Mouse (Mus musculus): ENCODE data around the gene Gprc5b. TPM values are rescaled to one million over a fixed set of nuclear protein-coding genes. Genes with fewer than 3 reads are reported as not detected.

Gprc5b gene
- polyA plus RNA-seq, 1 experiment: 8.1 TPM

GRCm38 (mm10) chr7:118995671-118996070 is 660 bp upstream of the Gprc5b start:
- no peak overlapping the region for H3K4me3 ChIP-seq (ENCODE audit: extremely low read depth, insufficient read depth, insufficient read length)
- H3K4me1 ChIP-seq (ENCODE audit: control insufficient read depth, insufficient read depth, insufficient read length): peaks cover 2% of the 10 kb centered on the region
- no peaks in the 10 kb centered on the region for H3K36me3 ChIP-seq (ENCODE audit: control insufficient read depth, insufficient read depth, low read length)
- H3K27ac ChIP-seq (ENCODE audit: insufficient read depth, low read length): no peak overlapping the region
- DNase-seq (ENCODE audit: low read depth in 1 of 2, low spot score in 2 of 2): no peak
- H3K27me3 ChIP-seq (ENCODE audit: control insufficient read depth, insufficient read depth, low read length): peaks cover 11% of the 10 kb centered on the region
- WGBS: 20% methylated on average over 14 of the region's 14 CpGs
- TF ChIP-seq CTCF (IDR thresholded peaks at IDR 0.05; ENCODE audit: extremely low read depth, insufficient read depth, insufficient read length, insufficient replicate concordance) (no peak), POLR2A (IDR thresholded peaks at IDR 0.05; ENCODE audit: low read depth, low read length) (no peak)

- WGBS: 2% methylated on average over 21 of the region's 21 CpGs
- no peak for TF ChIP-seq POLR2A (IDR thresholded peaks at IDR 0.05; ENCODE audit: low read depth, low read length)
- TF ChIP-seq CTCF (IDR thresholded peaks at IDR 0.05; ENCODE audit: extremely low read depth, insufficient read depth, insufficient read length, insufficient replicate concordance): no peak
These were observed 674 bp downstream of the Gprc5b start for GRCm38 (mm10) chr7:118994231-118994842.

GRCm38 (mm10) chr7:118993597-118994230 is 1.3 kb downstream of the Gprc5b start:
- Histone ChIP-seq H3K36me3 (ENCODE audit: control insufficient read depth, insufficient read depth, low read length) (no peaks in the 10 kb centered on the region), H3K4me3 (ENCODE audit: extremely low read depth, insufficient read depth, insufficient read length) (0 out of 2 replicates have a peak overlapping the region, but pooled peaks have one; percentile 32), H3K27me3 (ENCODE audit: control insufficient read depth, insufficient read depth, low read length) (peaks cover 11% of the 10 kb centered on the region), H3K27ac (ENCODE audit: insufficient read depth, low read length) (no peak overlapping the region), H3K4me1 (ENCODE audit: control insufficient read depth, insufficient read depth, insufficient read length) (peaks cover 2% of the 10 kb centered on the region)
- TF ChIP-seq POLR2A (IDR thresholded peaks at IDR 0.05; ENCODE audit: low read depth, low read length) (no peak), CTCF (IDR thresholded peaks at IDR 0.05; ENCODE audit: extremely low read depth, insufficient read depth, insufficient read length, insufficient replicate concordance) (no peak)
- DNase-seq (ENCODE audit: low read depth in 1 of 2, low spot score in 2 of 2): no peak
- 9% methylated on average over 26 of the region's 26 CpGs for WGBS

More at GRCm38 (mm10) chr7:118994231-118994842, 674 bp downstream of the Gprc5b start:
- H3K27ac ChIP-seq (ENCODE audit: insufficient read depth, low read length): no peak overlapping the region
- DNase-seq (ENCODE audit: low read depth in 1 of 2, low spot score in 2 of 2): no peak
- peaks cover 2% of the 10 kb centered on the region for H3K4me1 ChIP-seq (ENCODE audit: control insufficient read depth, insufficient read depth, insufficient read length)
- peaks cover 11% of the 10 kb centered on the region for H3K27me3 ChIP-seq (ENCODE audit: control insufficient read depth, insufficient read depth, low read length)
- no peaks in the 10 kb centered on the region for H3K36me3 ChIP-seq (ENCODE audit: control insufficient read depth, insufficient read depth, low read length)
- H3K4me3 ChIP-seq (ENCODE audit: extremely low read depth, insufficient read depth, insufficient read length): peak overlapping the region; percentile 32

- 79% methylated on average over 13 of the region's 13 CpGs for WGBS
- H3K36me3 ChIP-seq (ENCODE audit: control insufficient read depth, insufficient read depth, low read length): no peaks in the 10 kb centered on the region
- DNase-seq (ENCODE audit: low read depth in 1 of 2, low spot score in 2 of 2): no peak
- TF ChIP-seq CTCF (IDR thresholded peaks at IDR 0.05; ENCODE audit: extremely low read depth, insufficient read depth, insufficient read length, insufficient replicate concordance) (no peak), POLR2A (IDR thresholded peaks at IDR 0.05; ENCODE audit: low read depth, low read length) (no peak)
- H3K27me3 ChIP-seq (ENCODE audit: control insufficient read depth, insufficient read depth, low read length): peaks cover 11% of the 10 kb centered on the region
- no peak overlapping the region for H3K27ac ChIP-seq (ENCODE audit: insufficient read depth, low read length)
- peaks cover 2% of the 10 kb centered on the region for H3K4me1 ChIP-seq (ENCODE audit: control insufficient read depth, insufficient read depth, insufficient read length)
- no peak overlapping the region for H3K4me3 ChIP-seq (ENCODE audit: extremely low read depth, insufficient read depth, insufficient read length)
These were observed 2.2 kb downstream of the Gprc5b start for GRCm38 (mm10) chr7:118992623-118993405.

GRCm38 (mm10) chr7:118992080-118992560 is 2.9 kb downstream of the Gprc5b start:
- H3K4me3 ChIP-seq (ENCODE audit: extremely low read depth, insufficient read depth, insufficient read length): no peak overlapping the region
- WGBS: 62% methylated on average over 6 of the region's 6 CpGs
- no peak for DNase-seq (ENCODE audit: low read depth in 1 of 2, low spot score in 2 of 2)

GRCm38 (mm10) chr7:118991341-118991884 is 3.6 kb downstream of the Gprc5b start:
- Histone ChIP-seq H3K27me3 (ENCODE audit: control insufficient read depth, insufficient read depth, low read length) (peaks cover 11% of the 10 kb centered on the region), H3K36me3 (ENCODE audit: control insufficient read depth, insufficient read depth, low read length) (no peaks in the 10 kb centered on the region), H3K4me3 (ENCODE audit: extremely low read depth, insufficient read depth, insufficient read length) (no peak overlapping the region), H3K4me1 (ENCODE audit: control insufficient read depth, insufficient read depth, insufficient read length) (peaks cover 2% of the 10 kb centered on the region), H3K27ac (ENCODE audit: insufficient read depth, low read length) (no peak overlapping the region)
- WGBS: 58% methylated on average over 4 of the region's 4 CpGs
- no peak for DNase-seq (ENCODE audit: low read depth in 1 of 2, low spot score in 2 of 2)
- TF ChIP-seq POLR2A (IDR thresholded peaks at IDR 0.05; ENCODE audit: low read depth, low read length) (no peak), CTCF (IDR thresholded peaks at IDR 0.05; ENCODE audit: extremely low read depth, insufficient read depth, insufficient read length, insufficient replicate concordance) (no peak)

More at GRCm38 (mm10) chr7:118992080-118992560, 2.9 kb downstream of the Gprc5b start:
- Histone ChIP-seq H3K27me3 (ENCODE audit: control insufficient read depth, insufficient read depth, low read length) (peaks cover 11% of the 10 kb centered on the region), H3K4me1 (ENCODE audit: control insufficient read depth, insufficient read depth, insufficient read length) (peaks cover 2% of the 10 kb centered on the region), H3K36me3 (ENCODE audit: control insufficient read depth, insufficient read depth, low read length) (no peaks in the 10 kb centered on the region), H3K27ac (ENCODE audit: insufficient read depth, low read length) (no peak overlapping the region)
- TF ChIP-seq CTCF (IDR thresholded peaks at IDR 0.05; ENCODE audit: extremely low read depth, insufficient read depth, insufficient read length, insufficient replicate concordance) (no peak), POLR2A (IDR thresholded peaks at IDR 0.05; ENCODE audit: low read depth, low read length) (no peak)

Data from spleen, adult 2 months (tissue).